Mouse (Mus musculus) embryonic facial prominence, embryonic 10.5 days (tissue): ENCODE results near the gene Rab21. TPM values are rescaled to one million over a fixed set of nuclear protein-coding genes. Genes with fewer than 3 reads are reported as not detected.

Source experiments
- DNase-seq: peaks from one replicate; pipeline ENCODE4 v3.0.0-alpha.2; 2017; ENCODE audit warnings: low spot score
- H3K27ac ChIP-seq: fragments of 300-500 bp; sonication (generic); replicated peaks from 2 replicates; pipeline ENCODE4 v1.5.1; 2016; ENCODE audit warnings: mild to moderate bottlenecking
- H3K27me3 ChIP-seq: fragments of 300-500 bp; sonication (generic); replicated peaks from 2 replicates; pipeline ENCODE4 v1.6.1; 2016; ENCODE audit warnings: low read depth, mild to moderate bottlenecking; ENCODE audit not compliant: poor library complexity, severe bottlenecking
- H3K36me3 ChIP-seq: fragments of 300-500 bp; sonication (generic); replicated peaks from 2 replicates; pipeline ENCODE4 v1.6.1; 2016; ENCODE audit warnings: mild to moderate bottlenecking, moderate library complexity
- H3K4me1 ChIP-seq: fragments of 300-500 bp; sonication (generic); 2 replicates; pipeline ENCODE4 v1.6.1; 2016
- H3K4me3 ChIP-seq: fragments of 300-500 bp; sonication (generic); 2 replicates; pipeline ENCODE4 v1.5.1; 2016; ENCODE audit warnings: mild to moderate bottlenecking, moderate library complexity
- H3K9me3 ChIP-seq: fragments of 300-500 bp; sonication (generic); 2 replicates; pipeline ENCODE4 v1.6.1; 2016; ENCODE audit warnings: mild to moderate bottlenecking
- whole genome bisulfite sequencing: fragments of 180-500 bp; shearing (Covaris S2); methylation state at CpG from one replicate; pipeline ENCODE4 v1.1.7; 2016; 5-methylcytosine and 5-hydroxymethylcytosine counted together
- polyA plus RNA-seq: library from polyadenylated mRNA; unstranded; fragments of >200 nt; fragmentation: Nextera tagmentation; extraction: Ambion mirVana; gene quantifications from 2 replicates; pipeline ENCODE4 v1.2.1, GENCODE M21; 2016

Rab21 gene
- polyA plus RNA-seq, 1 experiment from 2014 or later: 2.9 TPM

DNA sequence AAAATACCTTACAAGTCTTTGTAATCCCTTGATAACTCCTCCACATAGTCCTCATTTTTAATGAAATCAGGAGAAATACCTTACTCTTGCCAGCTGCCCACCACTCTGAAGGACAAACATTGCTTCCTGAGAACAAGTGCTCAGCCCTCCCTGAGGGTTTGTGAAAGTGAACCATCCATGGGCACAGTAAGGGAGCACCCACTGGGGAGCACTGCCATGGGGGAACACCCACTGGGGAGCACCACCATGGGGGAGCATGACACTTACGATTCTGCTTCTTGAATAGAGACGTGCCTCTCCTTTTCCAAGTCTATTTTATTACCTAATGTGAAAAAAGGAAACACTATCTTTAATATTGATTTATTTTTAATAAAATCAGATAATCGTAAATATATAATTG, 20.2 kb downstream of the Rab21 start:
- no peak overlapping the region for H3K4me3 ChIP-seq
- H3K27me3 ChIP-seq: no peaks in the 10 kb centered on the region
- 94% methylated on average over 3 of the region's 3 CpGs for WGBS
- H3K9me3 ChIP-seq: no peaks in the 10 kb centered on the region
- H3K4me1 ChIP-seq: no peaks in the 10 kb centered on the region
- peaks cover 78% of the 10 kb centered on the region for H3K36me3 ChIP-seq
- no peak for DNase-seq
- no peak overlapping the region for H3K27ac ChIP-seq

DNA sequence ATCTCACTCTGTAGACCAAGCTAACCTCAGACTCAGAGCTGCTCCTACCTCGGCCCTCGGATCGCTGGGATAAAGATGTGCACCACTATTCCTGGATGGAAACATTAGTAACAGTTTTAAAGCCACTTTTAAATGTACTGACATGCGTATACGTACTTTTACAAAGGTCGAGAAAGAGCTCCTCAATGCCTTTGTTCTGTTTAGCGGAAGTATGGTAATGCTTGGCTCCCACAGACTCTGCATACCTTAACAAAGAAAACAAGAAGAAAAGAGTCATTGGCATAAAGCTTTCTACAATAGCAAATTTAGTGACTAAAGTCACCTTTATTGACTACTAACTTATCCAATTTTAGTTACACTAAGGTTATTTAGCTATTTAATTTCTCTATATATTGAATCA, 20.7 kb downstream of the Rab21 start:
- Histone ChIP-seq H3K36me3 (peaks cover 78% of the 10 kb centered on the region), H3K4me3 (no peak overlapping the region), H3K9me3 (no peaks in the 10 kb centered on the region), H3K4me1 (no peaks in the 10 kb centered on the region), H3K27ac (no peak overlapping the region), H3K27me3 (no peaks in the 10 kb centered on the region)
- no peak for DNase-seq
- 95% methylated on average over 7 of the region's 7 CpGs for WGBS

DNA sequence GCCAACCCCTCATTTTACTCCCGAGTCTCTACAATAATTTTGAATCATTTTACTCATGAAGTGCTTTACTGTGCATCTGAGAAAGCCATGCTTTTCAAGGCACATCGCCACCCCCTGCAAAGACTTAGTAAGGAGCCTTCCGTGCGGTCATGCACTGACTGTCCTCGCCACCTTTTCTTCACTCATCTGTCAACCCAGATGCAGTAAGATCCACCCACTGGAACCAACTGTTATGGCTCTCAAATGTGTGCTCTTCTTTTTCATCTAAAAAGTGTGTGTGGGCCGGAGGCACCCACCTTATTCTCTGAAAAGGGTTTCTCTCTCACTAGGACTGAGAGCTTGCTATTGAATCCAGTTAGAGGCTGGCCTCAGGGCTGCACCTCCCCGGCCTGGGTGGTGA, 21.4 kb downstream of the Rab21 start:
- Histone ChIP-seq H3K36me3 (peaks cover 75% of the 10 kb centered on the region), H3K27me3 (no peaks in the 10 kb centered on the region), H3K4me1 (no peaks in the 10 kb centered on the region), H3K9me3 (no peaks in the 10 kb centered on the region), H3K27ac (no peak overlapping the region), H3K4me3 (no peak overlapping the region)
- DNase-seq: no peak
- WGBS: 91% methylated on average over 7 of the region's 7 CpGs

DNA sequence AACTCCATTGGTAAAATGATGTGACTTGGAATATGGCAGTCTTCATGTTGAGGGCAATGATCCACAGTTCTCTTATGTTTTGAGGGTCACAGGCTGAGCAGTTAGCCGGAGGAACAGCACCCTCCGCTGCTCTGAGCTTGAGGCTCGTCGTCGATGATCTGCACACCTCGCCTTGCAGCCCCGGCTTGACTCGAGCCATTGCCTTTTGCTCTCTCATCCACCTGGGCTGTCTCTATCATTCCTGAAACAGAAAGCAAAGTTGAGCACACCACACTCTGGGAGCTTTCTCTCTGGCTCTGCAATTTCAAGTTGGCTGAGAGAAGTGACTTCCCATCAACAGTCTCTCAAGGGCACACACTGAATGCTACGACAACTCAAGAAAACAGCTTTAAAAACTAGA, 24.7 kb downstream of the Rab21 start:
- Histone ChIP-seq H3K4me3 (no peak overlapping the region), H3K27me3 (no peaks in the 10 kb centered on the region), H3K4me1 (no peaks in the 10 kb centered on the region), H3K27ac (no peak overlapping the region), H3K36me3 (peaks cover 78% of the 10 kb centered on the region), H3K9me3 (no peaks in the 10 kb centered on the region)
- 94% methylated on average over 9 of the region's 9 CpGs for WGBS
- no peak for DNase-seq

DNA sequence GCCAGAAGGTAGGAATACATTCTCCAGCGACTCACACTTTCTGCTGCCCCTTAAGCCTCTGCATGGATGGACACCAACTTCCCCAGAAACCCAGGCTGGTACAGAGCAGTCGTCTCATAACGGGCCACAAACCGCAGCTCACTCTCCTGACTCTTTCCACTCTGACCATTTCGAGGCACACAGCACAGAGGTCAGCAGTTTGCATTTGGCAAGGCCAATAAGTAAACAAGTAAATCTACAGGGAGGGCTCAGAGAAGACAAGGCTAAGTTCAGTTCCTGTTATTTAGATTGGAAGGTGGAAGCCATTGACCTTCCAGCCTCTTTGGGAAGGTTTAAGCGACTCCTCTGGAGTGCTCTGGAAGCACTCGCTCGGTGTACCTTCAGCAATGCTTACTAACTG, 26.5 kb downstream of the Rab21 start:
- no peaks in the 10 kb centered on the region for H3K4me1 ChIP-seq
- no peaks in the 10 kb centered on the region for H3K27me3 ChIP-seq
- 90% methylated on average over 8 of the region's 8 CpGs for WGBS
- no peak overlapping the region for H3K27ac ChIP-seq
- DNase-seq: no peak
- no peak overlapping the region for H3K4me3 ChIP-seq
- H3K9me3 ChIP-seq: no peaks in the 10 kb centered on the region
- H3K36me3 ChIP-seq: peaks cover 64% of the 10 kb centered on the region

DNA sequence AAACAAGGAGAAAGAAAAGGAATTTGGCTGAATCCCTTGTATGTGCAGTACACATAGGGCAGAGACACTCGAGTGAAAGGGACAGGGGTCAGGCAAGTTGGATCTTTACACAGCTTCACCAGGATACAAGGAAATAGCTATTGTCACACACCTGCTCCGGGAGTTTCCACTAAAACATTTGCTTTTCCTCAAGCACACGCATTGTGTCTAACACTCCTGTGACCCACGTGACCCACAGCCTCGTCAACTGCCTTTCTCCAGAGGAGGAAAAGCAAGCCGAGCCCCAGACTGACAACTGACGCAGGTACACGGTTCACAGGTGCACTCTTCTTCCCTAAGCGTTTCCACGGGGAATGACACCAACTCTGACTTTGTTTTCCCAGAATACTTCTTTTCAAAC, 31.2 kb downstream of the Rab21 start:
- Histone ChIP-seq H3K4me3 (no peak overlapping the region), H3K4me1 (no peaks in the 10 kb centered on the region), H3K9me3 (no peaks in the 10 kb centered on the region), H3K36me3 (peaks cover 24% of the 10 kb centered on the region), H3K27me3 (no peaks in the 10 kb centered on the region), H3K27ac (no peak overlapping the region)
- DNase-seq: no peak
- 75% methylated on average over 10 of the region's 10 CpGs for WGBS

DNA sequence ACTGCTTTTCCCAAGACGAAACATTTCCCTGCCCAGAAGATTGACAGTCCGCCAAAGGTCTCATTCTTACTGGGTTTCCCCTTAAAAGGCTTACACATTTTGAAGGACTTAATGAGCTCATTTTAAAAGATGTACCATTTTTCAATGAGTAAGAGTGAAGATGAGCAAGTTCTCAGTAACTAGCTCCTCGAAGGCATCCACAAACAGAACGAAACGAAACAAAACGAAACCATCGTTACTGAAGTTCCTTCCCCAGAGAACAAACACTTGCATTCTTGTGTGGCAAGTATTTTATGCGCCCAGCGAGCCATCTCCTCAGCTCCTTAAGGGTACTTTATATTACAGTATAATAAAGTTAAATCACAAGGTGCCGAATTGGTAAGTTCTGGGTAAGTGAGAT, 34.0 kb downstream of the Rab21 start:
- Histone ChIP-seq H3K27ac (no peak overlapping the region), H3K4me3 (no peak overlapping the region), H3K4me1 (no peaks in the 10 kb centered on the region), H3K9me3 (no peaks in the 10 kb centered on the region), H3K36me3 (peaks cover 4% of the 10 kb centered on the region), H3K27me3 (no peaks in the 10 kb centered on the region)
- WGBS: 94% methylated on average over 10 of the region's 10 CpGs
- DNase-seq: no peak

DNA sequence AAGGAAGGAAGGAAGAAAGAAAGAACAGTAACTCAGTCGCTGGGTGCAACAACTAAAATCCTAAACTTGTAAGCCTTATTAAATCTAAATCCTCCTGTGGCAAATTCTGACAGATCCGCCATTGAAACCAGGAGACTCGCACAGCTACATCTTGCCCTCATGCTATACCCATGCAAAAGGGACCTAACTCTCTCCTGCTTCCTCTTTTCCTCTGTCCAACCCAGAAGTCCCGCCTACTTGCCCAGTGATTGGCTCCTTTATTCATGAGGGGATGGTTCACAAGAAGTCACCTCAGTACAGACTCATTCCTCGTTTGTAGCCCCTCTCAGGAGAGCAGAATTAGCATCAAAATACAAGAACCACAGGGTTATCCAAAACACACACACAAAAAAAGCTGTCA, 43.7 kb downstream of the Rab21 start:
- Histone ChIP-seq H3K36me3 (no peaks in the 10 kb centered on the region), H3K27me3 (no peaks in the 10 kb centered on the region), H3K27ac (no peak overlapping the region), H3K4me3 (no peak overlapping the region), H3K4me1 (no peaks in the 10 kb centered on the region), H3K9me3 (no peaks in the 10 kb centered on the region)
- no peak for DNase-seq
- whole genome bisulfite sequencing: 57% methylated on average over 5 of the region's 5 CpGs

DNA sequence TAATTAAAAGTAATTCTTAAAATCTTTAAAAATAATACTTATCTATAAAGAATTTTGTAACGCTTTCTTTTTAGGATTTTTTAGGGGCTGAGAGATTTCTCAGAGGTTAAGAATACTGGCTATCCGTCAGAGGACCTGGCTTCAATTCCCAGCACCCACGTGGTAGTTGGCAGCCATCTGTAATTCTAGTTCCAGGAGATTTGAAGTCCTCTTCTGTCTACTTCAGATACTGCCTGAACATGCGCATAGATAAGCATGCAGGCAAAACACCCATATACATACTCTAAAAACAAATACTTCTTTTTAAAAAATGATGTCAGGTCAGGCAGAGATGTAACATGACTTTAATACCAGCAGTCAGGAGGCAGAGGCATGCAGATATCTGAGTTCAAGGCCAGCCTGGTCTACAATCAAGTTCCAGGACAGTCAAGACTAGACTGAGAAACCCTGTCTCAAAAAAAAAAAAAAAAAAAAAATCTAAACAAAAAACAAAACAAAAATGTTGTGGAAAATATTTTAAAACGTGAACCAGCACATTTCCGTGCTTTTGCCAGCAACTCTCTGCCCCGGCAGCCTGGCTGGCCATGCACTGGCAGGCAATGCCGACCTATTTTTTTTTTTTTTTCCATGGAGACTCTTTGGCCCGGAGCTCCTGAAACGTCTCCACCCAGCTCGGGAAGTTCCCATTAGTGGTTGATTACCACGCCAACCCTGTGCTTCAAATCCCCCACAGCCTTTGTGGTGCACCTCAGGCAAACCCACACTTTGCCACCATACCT, 44.6 kb downstream of the Rab21 start:
- no peak for DNase-seq
- no peaks in the 10 kb centered on the region for H3K27me3 ChIP-seq
- no peak overlapping the region for H3K4me3 ChIP-seq
- 89% methylated on average over 12 of the region's 12 CpGs for WGBS
- H3K4me1 ChIP-seq: no peaks in the 10 kb centered on the region
- no peak overlapping the region for H3K27ac ChIP-seq
- H3K9me3 ChIP-seq: no peaks in the 10 kb centered on the region
- no peaks in the 10 kb centered on the region for H3K36me3 ChIP-seq

DNA sequence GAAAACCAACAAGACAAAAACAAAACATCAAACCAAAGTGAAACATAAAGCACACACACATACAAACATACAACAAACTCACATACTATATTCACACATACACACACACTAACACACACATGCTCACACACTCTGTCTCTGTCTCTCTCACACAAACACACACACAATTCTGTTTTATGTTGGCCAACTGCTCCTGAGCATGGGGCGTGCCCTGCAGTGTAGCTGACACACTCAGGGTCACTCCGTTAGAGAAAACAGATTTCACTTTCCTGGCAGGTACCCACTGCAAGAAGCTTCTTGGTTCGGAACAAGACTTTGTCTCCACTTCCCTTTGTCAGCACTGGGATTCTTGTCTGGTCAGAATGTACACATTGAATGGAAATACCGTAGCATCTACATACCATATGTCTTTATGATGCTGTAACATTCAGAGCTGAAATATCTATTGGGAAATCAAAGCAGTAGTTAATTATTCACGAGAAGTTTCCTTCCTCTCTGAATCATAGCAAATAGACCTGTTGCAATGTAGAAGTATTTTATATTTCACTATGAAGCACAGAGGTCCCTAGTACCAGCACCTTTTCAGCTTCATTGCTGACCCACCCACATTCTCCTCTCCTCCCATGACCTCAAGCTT, 52.4 kb downstream of the Rab21 start:
- Histone ChIP-seq H3K27ac (no peak overlapping the region), H3K4me1 (no peaks in the 10 kb centered on the region), H3K4me3 (no peak overlapping the region), H3K9me3 (0 out of 2 replicates have a peak, but pooled peaks cover 2% of the 10 kb centered on the region), H3K36me3 (no peaks in the 10 kb centered on the region), H3K27me3 (no peaks in the 10 kb centered on the region)
- 80% methylated on average over 5 of the region's 5 CpGs for WGBS
- DNase-seq: no peak

DNA sequence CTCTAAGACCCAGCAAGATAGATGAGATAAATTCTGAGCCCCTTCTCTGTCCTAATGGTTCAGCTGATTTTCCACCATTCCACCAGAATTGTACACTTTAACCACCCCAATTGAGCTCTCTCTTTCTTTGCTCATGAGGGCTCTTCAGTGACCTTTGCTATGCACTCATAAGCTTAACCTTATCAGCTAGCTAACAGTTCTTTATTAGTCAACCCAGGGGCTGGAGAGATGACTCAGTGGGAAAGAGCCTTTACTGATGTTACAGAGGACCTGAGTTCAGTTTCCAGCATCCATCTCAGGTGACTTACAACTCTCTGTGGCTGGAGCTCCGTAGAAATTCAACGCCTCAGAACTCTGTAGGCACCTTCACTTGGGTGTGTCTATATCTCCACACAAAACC, 53.1 kb downstream of the Rab21 start:
- Histone ChIP-seq H3K27me3 (no peaks in the 10 kb centered on the region), H3K36me3 (no peaks in the 10 kb centered on the region), H3K9me3 (0 out of 2 replicates have a peak, but pooled peaks cover 2% of the 10 kb centered on the region), H3K4me3 (no peak overlapping the region), H3K4me1 (no peaks in the 10 kb centered on the region), H3K27ac (no peak overlapping the region)
- 87% methylated on average over 2 of the region's 2 CpGs for WGBS
- DNase-seq: no peak

DNA sequence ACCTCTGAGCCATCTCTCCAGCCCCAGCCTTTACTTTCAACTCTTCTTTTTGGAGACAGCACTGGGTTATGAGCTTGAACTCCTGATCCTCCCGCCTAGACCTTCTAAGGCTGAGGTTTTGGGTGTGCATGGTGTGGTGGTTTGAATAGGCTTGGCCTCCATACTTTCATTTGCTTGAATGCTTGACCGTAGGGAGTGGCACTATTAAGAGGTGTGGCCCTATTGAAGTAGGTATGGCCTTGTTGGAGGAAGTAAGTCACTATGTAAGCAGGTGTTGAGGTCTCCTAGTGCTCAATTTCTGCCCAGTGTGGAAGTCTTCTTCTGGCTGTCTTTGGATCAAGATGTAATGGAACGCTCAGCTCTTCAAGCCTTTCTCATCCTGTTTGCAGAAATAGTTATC, 54.0 kb downstream of the Rab21 start:
- H3K4me3 ChIP-seq: no peak overlapping the region
- WGBS: 85% methylated on average over 3 of the region's 3 CpGs
- DNase-seq: no peak
- no peaks in the 10 kb centered on the region for H3K36me3 ChIP-seq
- no peaks in the 10 kb centered on the region for H3K4me1 ChIP-seq
- H3K27ac ChIP-seq: no peak overlapping the region
- H3K27me3 ChIP-seq: no peaks in the 10 kb centered on the region
- 0 out of 2 replicates have a peak, but pooled peaks cover 2% of the 10 kb centered on the region for H3K9me3 ChIP-seq

DNA sequence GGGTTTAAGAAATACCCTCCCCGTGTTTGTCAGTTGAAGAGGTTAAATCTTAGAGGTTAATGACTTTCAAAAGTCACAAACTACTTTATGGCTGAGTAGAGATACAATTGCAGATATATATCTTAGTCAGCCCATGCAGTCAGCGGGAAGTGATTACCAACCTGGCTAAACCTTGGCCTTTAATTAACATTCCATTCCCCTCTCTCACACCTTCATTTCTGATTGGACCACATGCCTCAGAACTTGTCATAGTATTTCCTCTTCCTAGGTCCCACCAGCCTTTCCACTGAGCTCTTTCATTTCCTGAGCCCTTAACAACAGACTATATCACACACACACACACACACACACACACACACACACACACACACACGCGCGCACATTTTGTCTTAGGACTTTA, 59.2 kb downstream of the Rab21 start:
- no peak overlapping the region for H3K4me3 ChIP-seq
- H3K9me3 ChIP-seq: 0 out of 2 replicates have a peak, but pooled peaks cover 2% of the 10 kb centered on the region
- 80% methylated on average over 5 of the region's 5 CpGs for WGBS
- H3K27me3 ChIP-seq: no peaks in the 10 kb centered on the region
- DNase-seq: no peak
- H3K36me3 ChIP-seq: no peaks in the 10 kb centered on the region
- H3K4me1 ChIP-seq: peaks cover 7% of the 10 kb centered on the region
- H3K27ac ChIP-seq: no peak overlapping the region
